Mouse (Mus musculus): Measurements from ENCODE around the gene Ddx23. TPM values are rescaled to one million over a fixed set of nuclear protein-coding genes. Genes with fewer than 3 reads are reported as not detected.
A peak's percentile ranks its signal among the peaks of the same experiment; 100 is the strongest.

Ddx23 gene
- polyA plus RNA-seq, 1 experiment, result 140 TPM

DNA sequence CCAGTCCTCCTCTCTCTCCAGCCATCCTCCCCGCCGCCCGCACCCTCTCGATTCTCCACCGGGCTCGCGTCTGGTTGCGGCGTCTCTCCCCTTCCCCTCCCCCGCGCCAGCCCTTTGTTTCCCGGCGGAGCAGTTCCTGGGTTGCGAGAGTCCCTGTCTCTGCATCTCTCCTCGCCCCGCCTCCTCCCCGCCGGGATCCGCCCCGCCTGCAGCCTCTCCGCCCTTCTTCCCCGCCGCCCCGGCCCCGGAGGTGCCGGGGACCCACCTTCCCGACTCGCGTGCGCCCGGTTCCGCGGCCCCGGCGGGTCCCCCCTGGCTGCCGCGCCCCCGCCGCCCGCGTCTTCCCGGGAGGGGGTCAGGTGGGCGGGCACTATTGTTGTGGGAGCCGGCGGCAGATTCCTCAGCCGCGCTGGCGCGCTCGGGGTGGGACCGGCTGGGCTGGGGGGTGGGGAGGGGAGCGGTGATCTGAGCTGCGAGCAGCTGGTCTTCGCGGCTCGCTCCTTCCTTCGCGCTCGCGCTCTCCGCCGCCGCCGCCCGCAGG lies 28.1 kb downstream of the Ddx23 start:
- Histone ChIP-seq H3K36me3 (ENCODE audit: control insufficient read depth, insufficient read depth) (peaks cover 8% of the 10 kb centered on the region), H3ac (ENCODE audit: control insufficient read depth, insufficient read length, low read depth) (peak overlapping the region; percentile 57), H3K4me3 (ENCODE audit: insufficient read depth, poor library complexity, severe bottlenecking) (peak overlapping the region; percentile 56), H3K79me3 (ENCODE audit: low read depth) (no peaks in the 10 kb centered on the region), H3K27me3 (ENCODE audit: control insufficient read depth, insufficient read depth, insufficient read length) (no peaks in the 10 kb centered on the region), H3K79me2 (ENCODE audit: control insufficient read depth, insufficient read depth) (peaks cover 33% of the 10 kb centered on the region)
- no peak for TF ChIP-seq CTCF (IDR thresholded peaks at IDR 0.05; ENCODE audit: control insufficient read depth, insufficient read depth, insufficient read length)
- TF ChIP-seq MYOD1 (IDR thresholded peaks at IDR 0.05; ENCODE audit: control insufficient read depth, insufficient read length, low read depth), result peak; percentile 1

DNA sequence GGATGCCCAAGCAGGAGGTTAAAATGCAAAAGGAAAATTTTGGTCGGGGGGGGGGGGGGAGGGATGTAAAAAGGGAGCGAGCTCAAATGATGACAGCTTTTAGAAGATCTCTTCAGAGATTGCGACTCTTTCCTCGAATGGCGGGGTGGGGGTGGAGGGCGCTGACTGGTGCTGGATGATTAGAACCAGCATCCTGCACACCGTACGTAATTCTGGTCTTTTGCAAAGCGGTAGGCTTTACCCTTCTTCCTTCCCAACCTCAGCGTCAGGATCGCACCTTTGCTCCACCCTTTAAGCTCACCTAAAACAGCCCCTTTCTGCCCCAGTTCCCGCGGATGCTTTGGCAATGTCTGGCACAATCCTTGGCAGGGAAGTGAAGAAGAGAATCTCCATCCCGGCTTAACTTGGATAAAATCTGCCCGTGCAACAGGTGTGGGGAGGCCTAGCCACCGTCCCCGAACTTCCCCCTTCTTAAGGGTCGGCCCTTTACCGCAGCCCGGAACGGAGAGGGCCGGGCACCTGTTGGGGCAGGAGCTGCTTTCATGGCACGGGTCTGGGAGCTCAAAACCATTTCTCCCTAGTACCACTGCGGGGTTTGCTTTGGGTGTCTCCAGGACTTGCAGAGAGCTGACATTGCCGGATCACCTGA lies 28.7 kb downstream of the Ddx23 start:
- H3K27me3 ChIP-seq (ENCODE audit: control insufficient read depth, insufficient read depth, insufficient read length), result no peaks in the 10 kb centered on the region
- H3K36me3 ChIP-seq (ENCODE audit: control insufficient read depth, insufficient read depth), result peaks cover 4% of the 10 kb centered on the region
- TF ChIP-seq MYOD1 (IDR thresholded peaks at IDR 0.05; ENCODE audit: control insufficient read depth, insufficient read length, low read depth) (peak; percentile 33), MYOG (IDR thresholded peaks at IDR 0.05; ENCODE audit: control insufficient read depth, extremely low read depth, insufficient read length) (no peak)
- H3K79me2 ChIP-seq (ENCODE audit: control insufficient read depth, insufficient read depth), result peaks cover 33% of the 10 kb centered on the region
- H3ac ChIP-seq (ENCODE audit: control insufficient read depth, insufficient read length, low read depth), result peak overlapping the region; percentile 57
- peak overlapping the region; percentile 56 for H3K4me3 ChIP-seq (ENCODE audit: insufficient read depth, poor library complexity, severe bottlenecking)
- H3K79me3 ChIP-seq (ENCODE audit: low read depth), result no peaks in the 10 kb centered on the region

DNA sequence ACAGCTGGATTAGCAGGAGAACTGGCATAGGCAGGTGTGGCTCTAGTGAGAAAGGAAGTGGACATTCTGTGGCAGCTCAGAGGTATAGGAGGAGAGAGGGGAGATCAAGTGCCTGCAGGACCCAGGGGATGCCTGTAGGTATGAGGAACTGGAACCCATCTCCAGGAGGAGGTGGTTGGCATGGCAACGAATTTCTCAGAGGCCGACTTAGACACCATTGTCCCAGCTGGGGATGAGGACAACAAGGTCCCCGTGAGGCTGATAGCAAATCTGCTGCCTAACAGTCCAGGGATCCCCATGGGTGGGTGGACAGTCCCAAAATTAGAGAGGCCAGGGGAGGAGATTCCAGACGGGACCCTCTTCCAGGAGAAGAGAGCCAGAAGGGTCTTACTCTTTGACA lies 29.8 kb downstream of the Ddx23 start:
- H3K4me3 ChIP-seq (ENCODE audit: insufficient read depth, poor library complexity, severe bottlenecking), result peak overlapping the region; percentile 3
- H3K27me3 ChIP-seq (ENCODE audit: control insufficient read depth, insufficient read depth, insufficient read length), result no peaks in the 10 kb centered on the region
- H3ac ChIP-seq (ENCODE audit: control insufficient read depth, insufficient read length, low read depth), result peak overlapping the region; percentile 47

DNA sequence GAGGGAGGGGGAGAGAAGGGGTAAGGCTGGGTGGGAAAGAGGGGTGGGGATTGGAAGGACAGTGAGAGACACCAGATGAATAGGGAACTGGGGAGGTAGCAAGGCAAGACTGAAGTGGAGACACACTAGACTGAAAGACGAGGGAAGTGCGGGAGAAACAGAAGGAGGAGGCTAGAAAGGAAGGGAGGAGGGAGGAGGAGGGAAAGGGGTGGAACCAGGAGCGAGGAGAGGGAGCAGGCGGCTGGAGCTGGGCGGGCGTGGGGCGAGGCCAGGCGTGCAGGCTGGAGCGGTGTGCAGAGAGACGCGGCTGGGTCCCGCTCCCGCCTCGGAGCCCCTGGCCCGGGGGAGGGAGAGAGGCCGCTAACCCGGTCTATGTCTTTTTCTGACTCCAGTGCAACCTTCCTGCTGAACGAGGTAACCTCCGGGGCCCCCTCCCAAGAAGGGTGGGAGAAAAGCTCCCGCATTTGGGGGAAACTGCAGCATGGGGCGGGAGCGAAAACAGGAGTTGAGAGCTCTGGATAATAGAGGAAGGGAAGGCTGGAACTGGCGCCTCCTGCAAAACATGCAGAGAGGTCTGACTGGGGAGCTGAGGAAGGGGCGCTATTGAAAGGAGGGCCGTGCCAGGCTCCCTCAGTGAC lies 30.5 kb downstream of the Ddx23 start:
- no peak for TF ChIP-seq FOSL1 (IDR thresholded peaks at IDR 0.05; ENCODE audit: insufficient read depth, low read length, poor library complexity, severe bottlenecking)
- TF ChIP-seq MAX (IDR thresholded peaks at IDR 0.05), result peak; percentile 74
- Histone ChIP-seq H3K27me3 (ENCODE audit: control insufficient read depth, insufficient read depth, insufficient read length) (no peaks in the 10 kb centered on the region), H3K36me3 (ENCODE audit: control insufficient read depth, insufficient read depth) (no peaks in the 10 kb centered on the region), H3K79me3 (ENCODE audit: low read depth) (no peaks in the 10 kb centered on the region), H3ac (ENCODE audit: control insufficient read depth, insufficient read length, low read depth) (peak overlapping the region; percentile 47), H3K4me3 (ENCODE audit: insufficient read depth, poor library complexity, severe bottlenecking) (peak overlapping the region; percentile 30), H3K79me2 (ENCODE audit: control insufficient read depth, insufficient read depth) (peaks cover 33% of the 10 kb centered on the region)

More for the DNA sequence above, 29.8 kb downstream of the Ddx23 start:
- Histone ChIP-seq H3K36me3 (ENCODE audit: control insufficient read depth, insufficient read depth) (no peaks in the 10 kb centered on the region), H3K79me2 (ENCODE audit: control insufficient read depth, insufficient read depth) (peaks cover 33% of the 10 kb centered on the region), H3K79me3 (ENCODE audit: low read depth) (no peaks in the 10 kb centered on the region)
- no peak for TF ChIP-seq CTCF (IDR thresholded peaks at IDR 0.05; ENCODE audit: control insufficient read depth, insufficient read depth, insufficient read length)
- peak; percentile 15 for TF ChIP-seq MAX (IDR thresholded peaks at IDR 0.05)

DNA sequence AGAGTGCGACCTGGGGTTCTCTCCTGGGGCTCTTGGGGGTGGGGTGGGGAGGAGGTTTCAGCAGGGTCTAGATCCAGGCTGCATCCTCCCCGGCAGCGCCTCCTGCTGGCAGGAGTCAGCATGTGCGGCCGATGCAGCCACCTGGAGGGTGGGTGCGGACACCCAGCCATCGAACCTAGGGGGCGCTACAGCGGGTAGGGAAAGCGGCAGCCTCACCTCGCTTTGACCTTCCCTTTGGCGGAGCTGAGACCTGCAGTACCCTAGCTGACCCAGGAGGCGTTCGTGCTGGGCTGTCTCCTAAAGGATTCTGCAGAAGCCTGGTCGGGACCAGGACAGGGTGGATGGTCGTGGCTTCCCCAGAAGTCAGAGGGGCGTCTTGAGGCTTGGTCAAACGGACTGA lies 31.2 kb downstream of the Ddx23 start:
- peaks cover 28% of the 10 kb centered on the region for H3K79me2 ChIP-seq (ENCODE audit: control insufficient read depth, insufficient read depth)
- TF ChIP-seq USF1 (IDR thresholded peaks at IDR 0.05; ENCODE audit: low read depth), result no peak
- no peak for TF ChIP-seq CEBPB (IDR thresholded peaks at IDR 0.05; ENCODE audit: low read depth)
- peak; percentile 28 for TF ChIP-seq MAX (IDR thresholded peaks at IDR 0.05)
- TF ChIP-seq MYOG (IDR thresholded peaks at IDR 0.05; ENCODE audit: control insufficient read depth, extremely low read depth, insufficient read length), result no peak
- no peak for TF ChIP-seq MYOD1 (IDR thresholded peaks at IDR 0.05; ENCODE audit: control insufficient read depth, insufficient read length, low read depth)
- peak; percentile 100 for TF ChIP-seq CTCF (IDR thresholded peaks at IDR 0.05; ENCODE audit: control insufficient read depth, insufficient read depth, insufficient read length)
- no peak for TF ChIP-seq FOSL1 (IDR thresholded peaks at IDR 0.05; ENCODE audit: insufficient read depth, low read length, poor library complexity, severe bottlenecking)
- H3K36me3 ChIP-seq (ENCODE audit: control insufficient read depth, insufficient read depth), result no peaks in the 10 kb centered on the region
- peak overlapping the region; percentile 47 for H3ac ChIP-seq (ENCODE audit: control insufficient read depth, insufficient read length, low read depth)
- H3K27me3 ChIP-seq (ENCODE audit: control insufficient read depth, insufficient read depth, insufficient read length), result no peaks in the 10 kb centered on the region
- H3K4me3 ChIP-seq (ENCODE audit: insufficient read depth, poor library complexity, severe bottlenecking), result no peak overlapping the region
- H3K79me3 ChIP-seq (ENCODE audit: low read depth), result no peaks in the 10 kb centered on the region

DNA sequence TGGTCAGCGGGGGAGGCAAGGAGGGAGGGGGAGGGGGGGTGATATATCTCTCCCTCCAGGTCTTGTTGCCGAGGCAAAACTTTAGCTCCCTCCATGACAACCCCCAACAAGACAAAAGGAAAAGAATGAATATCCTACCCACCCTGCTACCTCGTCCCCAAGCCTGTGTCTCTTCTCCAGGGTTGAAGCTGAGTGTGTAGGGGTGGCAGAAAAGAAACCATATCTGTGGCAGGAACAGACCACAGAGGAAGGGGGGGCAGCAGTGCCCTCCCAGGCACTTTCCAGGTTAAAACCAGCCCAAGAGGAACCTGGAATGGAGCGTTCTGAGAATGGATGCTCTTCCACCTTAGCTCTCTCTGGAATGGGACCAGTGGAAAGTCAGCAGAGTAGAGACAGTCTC lies 32.2 kb downstream of the Ddx23 start, which contains the start of gene Cacnb3:
Cacnb3 (plus strand) TSS at position 301 of the 400 bp plus-strand sequence.
- no peaks in the 10 kb centered on the region for H3K79me3 ChIP-seq (ENCODE audit: low read depth)
- H3K4me3 ChIP-seq (ENCODE audit: insufficient read depth, poor library complexity, severe bottlenecking), result no peak within 1 kb of the TSS
- peaks cover 19% of the 10 kb centered on the region for H3K79me2 ChIP-seq (ENCODE audit: control insufficient read depth, insufficient read depth)
- H3ac ChIP-seq (ENCODE audit: control insufficient read depth, insufficient read length, low read depth), result peak within 1 kb of the TSS; percentile 47
- no peaks in the 10 kb centered on the region for H3K27me3 ChIP-seq (ENCODE audit: control insufficient read depth, insufficient read depth, insufficient read length)
- no peaks in the 10 kb centered on the region for H3K36me3 ChIP-seq (ENCODE audit: control insufficient read depth, insufficient read depth)
- no peak for TF ChIP-seq USF1 (IDR thresholded peaks at IDR 0.05; ENCODE audit: low read depth)
- no peak for TF ChIP-seq CTCF (IDR thresholded peaks at IDR 0.05; ENCODE audit: control insufficient read depth, insufficient read depth, insufficient read length)
- no peak for TF ChIP-seq CEBPB (IDR thresholded peaks at IDR 0.05; ENCODE audit: low read depth)
- TF ChIP-seq MYOG (IDR thresholded peaks at IDR 0.05; ENCODE audit: control insufficient read depth, extremely low read depth, insufficient read length), result no peak
- no peak for TF ChIP-seq MYOD1 (IDR thresholded peaks at IDR 0.05; ENCODE audit: control insufficient read depth, insufficient read length, low read depth)
